Mouse (Mus musculus) C2C12 (cell line): Measurements from ENCODE around the gene Capn10. TPM values are rescaled to one million over a fixed set of nuclear protein-coding genes. Genes with fewer than 3 reads are reported as not detected.

ENCODE experiments used
- H3K27me3 ChIP-seq: one replicate; pipeline ENCODE4 v1.6.1; 2011; ENCODE audit not compliant: control insufficient read depth, insufficient read depth, insufficient read length
- H3K36me3 ChIP-seq: one replicate; pipeline ENCODE4 v1.6.1; 2011; ENCODE audit not compliant: control insufficient read depth, insufficient read depth
- H3K4me3 ChIP-seq: one replicate; pipeline ENCODE4 v1.5.1; 2011; ENCODE audit warnings: mild to moderate bottlenecking, control low read depth; ENCODE audit not compliant: poor library complexity, insufficient read depth, severe bottlenecking
- H3K79me2 ChIP-seq: one replicate; pipeline ENCODE4 v1.6.1; 2011; ENCODE audit not compliant: control insufficient read depth, insufficient read depth
- H3K79me3 ChIP-seq: one replicate; pipeline ENCODE4 v1.6.1; 2011; ENCODE audit warnings: low read depth, control low read depth
- H3ac ChIP-seq: one replicate; pipeline ENCODE3; 2011; ENCODE audit warnings: low read depth; ENCODE audit not compliant: control insufficient read depth, insufficient read length
- CEBPB ChIP-seq: IDR thresholded peaks from one replicate; pipeline ENCODE4 v1.6.1; 2011; ENCODE audit warnings: low read depth, mild to moderate bottlenecking, control low read depth, moderate library complexity
- MAX ChIP-seq: IDR thresholded peaks from one replicate; pipeline ENCODE4 v1.6.1; 2011; ENCODE audit warnings: mild to moderate bottlenecking, control low read depth
- MYOD1 ChIP-seq: IDR thresholded peaks from one replicate; pipeline ENCODE4 v1.6.1; 2011; ENCODE audit warnings: low read depth; ENCODE audit not compliant: control insufficient read depth, insufficient read length
- USF1 ChIP-seq: IDR thresholded peaks from one replicate; pipeline ENCODE4 v1.6.1; 2011; ENCODE audit warnings: low read depth, mild to moderate bottlenecking, control low read depth, moderate library complexity
- polyA plus RNA-seq: library from polyadenylated mRNA; unstranded; fragments of >200 nt; fragmentation: generic; extraction: Trizol; gene quantifications from one replicate; pipeline ENCODE4 v1.2.1, GENCODE M21; 2012; ENCODE audit warnings: missing spikeins

The Capn10 gene
- polyA plus RNA-seq, 1 experiment, result 19.8 TPM

DNA sequence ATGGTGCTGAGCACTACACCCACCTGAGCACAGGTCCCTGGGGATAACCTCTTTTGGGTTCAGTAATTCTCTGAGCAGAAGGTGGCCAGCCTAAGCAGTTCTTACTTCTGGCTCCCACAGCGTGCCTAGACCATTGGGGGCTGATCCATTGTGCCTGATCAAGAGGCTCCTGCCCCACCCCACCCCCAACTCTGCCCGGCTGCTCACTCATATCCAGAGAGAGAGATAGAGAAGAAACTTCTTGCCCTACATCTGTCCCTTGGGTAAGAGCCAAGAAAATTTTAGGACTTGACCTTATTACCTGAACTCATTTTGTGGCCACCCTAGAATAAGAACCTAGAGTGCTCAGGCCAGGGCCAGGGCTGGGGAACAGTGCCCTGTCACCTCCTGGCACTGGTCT, 58.7 kb downstream of the Capn10 start:
- Histone ChIP-seq H3ac (no peak overlapping the region), H3K79me3 (no peaks in the 10 kb centered on the region), H3K27me3 (peaks cover 41% of the 10 kb centered on the region), H3K79me2 (no peaks in the 10 kb centered on the region), H3K4me3 (no peak overlapping the region), H3K36me3 (no peaks in the 10 kb centered on the region)
- no peak for TF ChIP-seq CEBPB
- TF ChIP-seq MAX, result no peak
- TF ChIP-seq USF1, result no peak
- TF ChIP-seq MYOD1, result no peak

Other genes starting within 250 kb of the Capn10 start
- 380 TPM for gene Gpc1, start 102.7 kb upstream of the Capn10 start, polyA plus RNA-seq
- gene Ankmy1, start 31.5 kb upstream of the Capn10 start, polyA plus RNA-seq, result 0.57 TPM
- 9.3 TPM for gene Dusp28, start 27.4 kb upstream of the Capn10 start, polyA plus RNA-seq
- gene Rnpepl1, start 23.6 kb upstream of the Capn10 start, polyA plus RNA-seq, result 29.9 TPM
- 0.13 TPM for gene Gpr35, start 16.5 kb downstream of the Capn10 start, polyA plus RNA-seq
- gene Aqp12, start 72.0 kb downstream of the Capn10 start, polyA plus RNA-seq, result not detected
- gene Kif1a, start 167.6 kb downstream of the Capn10 start, polyA plus RNA-seq, result 3.4 TPM
- not detected for gene Agxt, start 200.9 kb downstream of the Capn10 start, polyA plus RNA-seq
- 0.09 TPM for gene 2310007B03Rik, start 226.6 kb downstream of the Capn10 start, polyA plus RNA-seq
- gene Crocc2, start 234.3 kb downstream of the Capn10 start, polyA plus RNA-seq, result 0.01 TPM